Mouse (Mus musculus): ENCODE data around the gene Arl4a. TPM values are rescaled to one million over a fixed set of nuclear protein-coding genes. Genes with fewer than 3 reads are reported as not detected.
A peak's percentile ranks its signal among the peaks of the same experiment; 100 is the strongest.

Arl4a gene
- polyA plus RNA-seq, 1 experiment from 2014 or later: 108 TPM

DNA sequence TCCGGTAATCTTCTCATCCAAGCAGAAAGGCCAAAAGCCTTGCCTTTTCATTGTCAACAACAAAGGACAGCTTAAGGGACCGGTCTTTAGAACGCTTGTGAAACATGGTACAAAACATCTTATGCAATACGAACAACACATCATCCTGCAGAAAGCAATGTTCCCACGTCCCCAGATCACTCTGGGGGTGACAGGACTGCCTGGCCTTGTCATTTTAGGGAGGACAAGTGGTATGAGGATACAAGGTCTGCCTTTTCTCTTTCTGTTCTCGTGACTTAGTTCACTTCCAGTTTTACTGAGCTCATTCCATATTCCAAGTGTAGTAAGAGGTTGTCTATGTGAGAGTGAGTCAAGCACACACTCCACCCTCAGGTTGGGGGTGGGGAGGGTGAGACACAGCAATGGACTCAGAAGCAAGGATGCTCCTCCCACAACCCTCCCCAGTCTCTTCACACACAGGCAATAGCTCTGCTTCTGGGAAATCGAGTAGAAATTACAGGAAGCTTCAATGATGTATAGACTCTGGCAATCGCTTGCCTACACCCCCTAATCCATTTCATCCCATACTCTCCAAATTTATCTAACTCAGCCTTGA, 59.7 kb downstream of the Arl4a start:
- Histone ChIP-seq H3K4me3 (ENCODE audit: low read length) (no peak overlapping the region), H3K27me3 (replicated peaks; ENCODE audit: control insufficient read depth, insufficient read depth, low read length) (no peaks in the 10 kb centered on the region), H3K27ac (ENCODE audit: low read depth, low read length) (no peak overlapping the region), H3K9ac (ENCODE audit: low read depth, low read length) (no peak overlapping the region), H3K4me1 (ENCODE audit: control insufficient read depth, insufficient read depth, low read depth, low read length) (peaks cover 17% of the 10 kb centered on the region), H3K36me3 (ENCODE audit: control insufficient read depth, insufficient read depth, low read length) (no peaks in the 10 kb centered on the region), H3K9me3 (ENCODE audit: control insufficient read depth, low read length) (no peaks in the 10 kb centered on the region), H3K4me2 (ENCODE audit: low read length) (no peak overlapping the region)
- 79% methylated on average over 8 of the region's 8 CpGs for whole genome bisulfite sequencing
- no peak for ATAC-seq

GRCm38 (mm10) chr12:39976426-39976825, 61.4 kb downstream of the Arl4a start:
- H3K9ac ChIP-seq (ENCODE audit: low read depth, low read length): peak overlapping the region; percentile 51; the same call in 1 of the 2 replicates
- H3K4me2 ChIP-seq (ENCODE audit: low read length): no peak overlapping the region; the same call in 1 of the 2 replicates
- no peaks in the 10 kb centered on the region for H3K36me3 ChIP-seq (ENCODE audit: control insufficient read depth, insufficient read depth, low read length)
- H3K4me3 ChIP-seq (ENCODE audit: low read length): no peak overlapping the region
- peak overlapping the region; percentile 82 for H3K27ac ChIP-seq (ENCODE audit: low read depth, low read length)
- H3K4me1 ChIP-seq (ENCODE audit: control insufficient read depth, insufficient read depth, low read depth, low read length): peaks cover 17% of the 10 kb centered on the region
- ATAC-seq: peak; percentile 58; the same call in 1 of the 2 replicates
- H3K27me3 ChIP-seq (replicated peaks; ENCODE audit: control insufficient read depth, insufficient read depth, low read length): no peaks in the 10 kb centered on the region
- WGBS: 87% methylated on average over 2 of the region's 2 CpGs
- H3K9me3 ChIP-seq (ENCODE audit: control insufficient read depth, low read length): no peaks in the 10 kb centered on the region

DNA sequence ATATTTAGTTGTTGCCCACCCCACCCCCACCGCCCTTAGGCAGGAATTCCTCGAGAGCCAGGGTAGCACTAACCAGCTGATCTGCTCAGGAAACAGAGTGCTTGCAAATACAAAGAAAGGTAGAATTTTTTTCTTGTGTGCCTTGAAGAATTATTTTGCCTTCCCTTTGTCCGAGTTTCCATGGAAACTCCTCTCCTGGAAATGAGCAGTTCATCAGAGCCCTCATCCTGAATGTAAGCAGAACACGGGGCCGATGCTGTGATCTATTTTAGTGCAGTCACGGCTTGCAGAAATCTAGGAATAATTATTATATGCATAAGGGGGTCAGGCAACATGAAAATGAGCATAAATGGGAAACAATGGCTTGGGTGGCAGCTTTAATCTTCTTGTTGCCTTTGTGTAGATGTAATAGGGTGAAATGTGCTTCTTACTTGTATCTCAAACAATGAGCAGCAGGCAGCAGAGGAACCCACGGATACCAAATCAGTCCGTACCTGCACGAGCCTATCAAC, 61.9 kb downstream of the Arl4a start:
- Histone ChIP-seq H3K27ac (ENCODE audit: low read depth, low read length) (peak overlapping the region; percentile 82), H3K27me3 (replicated peaks; ENCODE audit: control insufficient read depth, insufficient read depth, low read length) (no peaks in the 10 kb centered on the region), H3K9ac (ENCODE audit: low read depth, low read length) (peak overlapping the region; percentile 51), H3K4me2 (ENCODE audit: low read length) (peak overlapping the region; percentile 42), H3K36me3 (ENCODE audit: control insufficient read depth, insufficient read depth, low read length) (no peaks in the 10 kb centered on the region), H3K4me1 (ENCODE audit: control insufficient read depth, insufficient read depth, low read depth, low read length) (peaks cover 17% of the 10 kb centered on the region), H3K4me3 (ENCODE audit: low read length) (no peak overlapping the region), H3K9me3 (ENCODE audit: control insufficient read depth, low read length) (no peaks in the 10 kb centered on the region)
- WGBS: 16% methylated on average over 9 of the region's 9 CpGs
- peak; percentile 87 for ATAC-seq

DNA sequence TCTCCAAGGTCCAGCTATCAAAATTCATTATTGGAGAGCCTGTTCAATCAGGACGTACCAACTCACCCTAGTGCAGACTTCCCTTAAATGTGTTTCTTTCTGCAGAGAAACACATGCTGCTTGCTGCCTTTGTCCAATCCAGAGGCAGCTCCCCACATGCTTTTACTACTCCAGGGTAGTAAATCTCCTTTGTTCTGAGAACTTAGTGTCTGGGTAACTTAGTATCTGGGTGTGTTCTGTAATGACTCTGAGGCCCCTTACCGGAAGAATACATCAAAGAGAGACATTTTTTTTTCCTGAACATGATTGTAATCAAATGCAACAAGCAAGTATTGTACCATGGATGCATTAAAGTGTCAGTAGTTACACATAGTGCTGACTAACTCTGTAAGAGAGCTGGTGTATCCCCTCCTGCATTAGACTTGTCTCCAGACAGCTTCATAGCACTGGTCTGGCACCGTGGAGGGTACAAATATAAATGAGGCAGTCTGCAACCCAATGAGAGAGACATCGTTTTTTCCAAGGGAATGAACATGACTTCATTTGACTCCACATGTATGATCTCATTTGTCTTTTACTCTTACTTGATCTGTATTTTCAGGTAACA, 62.7 kb downstream of the Arl4a start:
- peak overlapping the region; percentile 35 for H3K27ac ChIP-seq (ENCODE audit: low read depth, low read length)
- no peaks in the 10 kb centered on the region for H3K36me3 ChIP-seq (ENCODE audit: control insufficient read depth, insufficient read depth, low read length)
- 7% methylated on average over 4 of the region's 4 CpGs for WGBS
- no peak overlapping the region for H3K9ac ChIP-seq (ENCODE audit: low read depth, low read length)
- no peak overlapping the region for H3K4me3 ChIP-seq (ENCODE audit: low read length)
- H3K9me3 ChIP-seq (ENCODE audit: control insufficient read depth, low read length): no peaks in the 10 kb centered on the region
- no peaks in the 10 kb centered on the region for H3K27me3 ChIP-seq (replicated peaks; ENCODE audit: control insufficient read depth, insufficient read depth, low read length)
- peak; percentile 57 for ATAC-seq
- H3K4me2 ChIP-seq (ENCODE audit: low read length): no peak overlapping the region
- H3K4me1 ChIP-seq (ENCODE audit: control insufficient read depth, insufficient read depth, low read depth, low read length): peaks cover 17% of the 10 kb centered on the region

DNA sequence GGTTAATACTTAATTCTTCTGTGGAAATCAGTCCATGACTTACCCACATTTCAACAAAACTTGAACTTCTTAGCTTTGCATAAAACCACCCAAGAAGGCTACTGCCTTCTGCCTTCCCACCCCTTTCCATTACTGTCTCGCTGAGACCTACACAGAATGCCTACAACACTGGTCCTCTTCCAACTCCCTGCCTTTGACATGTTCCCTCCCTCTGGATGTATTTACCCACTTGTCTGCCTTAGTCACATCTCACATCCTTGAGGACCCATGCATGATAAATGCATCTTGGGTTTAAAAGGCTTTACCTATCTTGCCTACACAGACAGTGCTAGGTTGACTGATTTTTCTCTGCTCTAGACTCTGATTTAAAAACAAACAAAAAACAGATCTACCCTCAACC, 63.6 kb downstream of the Arl4a start:
- WGBS: 70% methylated on average over 1 of the region's 1 CpGs
- no peak overlapping the region for H3K4me2 ChIP-seq (ENCODE audit: low read length)
- no peaks in the 10 kb centered on the region for H3K27me3 ChIP-seq (replicated peaks; ENCODE audit: control insufficient read depth, insufficient read depth, low read length)
- ATAC-seq: no peak
- no peaks in the 10 kb centered on the region for H3K36me3 ChIP-seq (ENCODE audit: control insufficient read depth, insufficient read depth, low read length)
- H3K4me1 ChIP-seq (ENCODE audit: control insufficient read depth, insufficient read depth, low read depth, low read length): peaks cover 17% of the 10 kb centered on the region
- H3K9ac ChIP-seq (ENCODE audit: low read depth, low read length): no peak overlapping the region
- H3K4me3 ChIP-seq (ENCODE audit: low read length): no peak overlapping the region
- no peak overlapping the region for H3K27ac ChIP-seq (ENCODE audit: low read depth, low read length)
- H3K9me3 ChIP-seq (ENCODE audit: control insufficient read depth, low read length): no peaks in the 10 kb centered on the region

GRCm38 (mm10) chr12:39969500-39969899, 68.3 kb downstream of the Arl4a start:
- Histone ChIP-seq H3K9ac (ENCODE audit: low read depth, low read length) (no peak overlapping the region), H3K27ac (ENCODE audit: low read depth, low read length) (no peak overlapping the region), H3K4me1 (ENCODE audit: control insufficient read depth, insufficient read depth, low read depth, low read length) (peaks cover 2% of the 10 kb centered on the region), H3K4me2 (ENCODE audit: low read length) (no peak overlapping the region), H3K9me3 (ENCODE audit: control insufficient read depth, low read length) (no peaks in the 10 kb centered on the region), H3K36me3 (ENCODE audit: control insufficient read depth, insufficient read depth, low read length) (no peaks in the 10 kb centered on the region), H3K27me3 (replicated peaks; ENCODE audit: control insufficient read depth, insufficient read depth, low read length) (no peaks in the 10 kb centered on the region), H3K4me3 (ENCODE audit: low read length) (no peak overlapping the region)
- no peak for ATAC-seq

- no peaks in the 10 kb centered on the region for H3K9me3 ChIP-seq (ENCODE audit: control insufficient read depth, low read length)
- WGBS: 92% methylated on average over 3 of the region's 3 CpGs
- ATAC-seq: no peak
Observed at GRCm38 (mm10) chr12:39968109-39968508, 69.7 kb downstream of the Arl4a start.

DNA sequence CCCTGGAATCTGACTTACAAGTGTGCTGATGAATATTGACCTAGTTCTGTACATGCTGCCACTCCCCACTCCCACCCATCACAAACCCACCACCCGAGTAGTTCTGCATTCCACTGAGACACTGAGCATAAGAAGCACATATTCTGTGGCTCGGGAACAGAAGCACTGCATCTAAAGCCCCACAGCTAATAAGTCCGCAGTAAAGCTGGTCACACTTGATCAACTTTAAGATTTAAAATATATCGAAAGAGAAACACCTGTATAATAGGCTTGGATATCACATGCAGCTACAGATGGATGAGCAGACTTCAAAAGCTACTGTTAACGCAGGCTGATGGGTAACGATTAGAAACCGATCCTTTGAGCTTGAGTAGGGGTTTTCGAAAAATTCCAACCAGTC, 78.7 kb downstream of the Arl4a start:
- no peak for ATAC-seq
- Histone ChIP-seq H3K27ac (ENCODE audit: low read depth, low read length) (no peak overlapping the region), H3K4me3 (ENCODE audit: low read length) (no peak overlapping the region), H3K36me3 (ENCODE audit: control insufficient read depth, insufficient read depth, low read length) (no peaks in the 10 kb centered on the region), H3K27me3 (replicated peaks; ENCODE audit: control insufficient read depth, insufficient read depth, low read length) (no peaks in the 10 kb centered on the region), H3K4me1 (ENCODE audit: control insufficient read depth, insufficient read depth, low read depth, low read length) (no peaks in the 10 kb centered on the region; the same call in 1 of the 2 replicates), H3K4me2 (ENCODE audit: low read length) (no peak overlapping the region), H3K9me3 (ENCODE audit: control insufficient read depth, low read length) (0 out of 2 replicates have a peak, but pooled peaks cover 2% of the 10 kb centered on the region), H3K9ac (ENCODE audit: low read depth, low read length) (no peak overlapping the region)
- 70% methylated on average over 8 of the region's 8 CpGs for WGBS

More at GRCm38 (mm10) chr12:39968109-39968508, 69.7 kb downstream of the Arl4a start:
- no peaks in the 10 kb centered on the region for H3K27me3 ChIP-seq (replicated peaks; ENCODE audit: control insufficient read depth, insufficient read depth, low read length)
- H3K4me3 ChIP-seq (ENCODE audit: low read length): no peak overlapping the region
- no peak overlapping the region for H3K9ac ChIP-seq (ENCODE audit: low read depth, low read length)
- no peak overlapping the region for H3K27ac ChIP-seq (ENCODE audit: low read depth, low read length)
- H3K4me1 ChIP-seq (ENCODE audit: control insufficient read depth, insufficient read depth, low read depth, low read length): no peaks in the 10 kb centered on the region
- H3K36me3 ChIP-seq (ENCODE audit: control insufficient read depth, insufficient read depth, low read length): no peaks in the 10 kb centered on the region
- H3K4me2 ChIP-seq (ENCODE audit: low read length): no peak overlapping the region

GRCm38 (mm10) chr12:39957931-39958671, 79.7 kb downstream of the Arl4a start:
- ATAC-seq: peak; percentile 85
- Histone ChIP-seq H3K36me3 (ENCODE audit: control insufficient read depth, insufficient read depth, low read length) (no peaks in the 10 kb centered on the region), H3K4me3 (ENCODE audit: low read length) (no peak overlapping the region), H3K27ac (ENCODE audit: low read depth, low read length) (no peak overlapping the region), H3K4me2 (ENCODE audit: low read length) (no peak overlapping the region), H3K9ac (ENCODE audit: low read depth, low read length) (no peak overlapping the region), H3K4me1 (ENCODE audit: control insufficient read depth, insufficient read depth, low read depth, low read length) (no peaks in the 10 kb centered on the region; the same call in 1 of the 2 replicates), H3K27me3 (replicated peaks; ENCODE audit: control insufficient read depth, insufficient read depth, low read length) (no peaks in the 10 kb centered on the region), H3K9me3 (ENCODE audit: control insufficient read depth, low read length) (0 out of 2 replicates have a peak, but pooled peaks cover 2% of the 10 kb centered on the region)
- WGBS: 32% methylated on average over 8 of the region's 8 CpGs

Data from hindbrain, embryonic 16.5 days (tissue).